Mouse (Mus musculus) common myeloid progenitor, adult 5-6 weeks (primary cell): Measurements from ENCODE around the gene Klhl31. TPM values are rescaled to one million over a fixed set of nuclear protein-coding genes. Genes with fewer than 3 reads are reported as not detected.
A peak's percentile ranks its signal among the peaks of the same experiment; 100 is the strongest.

Experiments used
- ATAC-seq: replicated peaks from 2 replicates; pipeline ENCODE4 v1.8.0; 2016; ENCODE audit warnings: low read depth, mild to moderate bottlenecking, moderate TSS enrichment, inconsistent platforms; ENCODE audit not compliant: poor library complexity, severe bottlenecking
- total RNA-seq: library from RNA; stranded (forward); fragments of 200-1000, 187-1606 nt; gene quantifications from 2 replicates; pipeline ENCODE4 v1.2.3, GENCODE M21; 2017

Klhl31 gene
- total RNA-seq, 1 experiment from 2014 or later = not detected

DNA sequence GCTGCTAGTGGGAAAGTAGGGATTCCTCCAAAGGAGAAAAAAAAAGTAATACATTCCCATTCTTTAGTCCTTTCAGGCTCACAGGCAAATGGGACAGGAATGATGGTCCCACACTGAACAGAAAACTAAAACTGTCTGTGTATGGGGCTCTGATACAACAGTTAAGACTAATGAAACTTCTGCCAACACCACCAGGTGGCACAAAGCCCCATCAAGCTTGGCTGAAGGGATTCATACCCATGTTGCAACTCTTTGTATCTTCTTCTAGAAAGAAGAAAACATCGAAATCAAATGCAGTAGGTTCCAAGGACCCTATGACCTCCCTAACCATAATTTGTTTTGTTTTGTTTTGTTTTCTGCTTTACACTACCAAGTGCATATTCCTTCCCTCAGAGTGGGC is 57.1 kb downstream of the Klhl31 start:
- 0 out of 2 replicates have a peak, but pooled peaks have one; percentile 45 for ATAC-seq

DNA sequence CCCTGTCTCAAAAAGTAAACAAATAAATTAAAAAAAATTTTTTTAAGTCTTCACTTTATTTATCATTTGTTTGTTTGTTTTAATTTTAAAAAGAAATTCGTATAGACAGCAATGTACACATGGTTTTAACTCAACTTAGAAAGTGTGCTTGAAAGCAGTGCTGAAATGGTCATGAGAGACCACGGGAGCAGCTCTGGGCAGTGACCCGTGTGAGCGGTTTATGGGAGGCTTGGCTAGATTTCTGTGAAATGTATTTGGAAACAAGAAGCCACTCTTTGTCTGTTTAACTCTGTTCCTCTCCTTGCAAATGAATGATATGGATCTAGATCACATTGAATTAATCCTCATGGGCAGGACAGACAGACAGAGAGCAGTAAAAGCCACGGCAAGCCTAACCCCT is 59.3 kb downstream of the Klhl31 start:
- ATAC-seq = no peak

DNA sequence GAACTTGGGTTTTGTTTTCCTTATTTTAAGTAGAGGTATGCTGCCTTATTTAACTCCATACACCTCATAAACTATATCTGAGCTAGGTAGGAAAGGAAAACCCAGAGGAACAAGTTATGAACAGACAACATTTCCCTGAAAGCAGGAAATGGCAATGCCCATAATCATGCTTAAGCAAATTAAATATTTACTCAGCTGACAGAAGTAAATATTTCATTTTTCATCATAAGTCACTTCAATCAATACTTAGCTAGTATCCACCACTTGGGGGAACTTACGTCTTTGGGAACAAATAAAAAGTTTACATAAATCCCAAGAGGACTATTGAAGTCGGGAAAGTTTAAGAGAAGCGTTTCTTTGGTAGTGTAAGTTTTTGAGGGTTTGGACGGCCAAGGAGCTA is 67.2 kb downstream of the Klhl31 start:
- no peak for ATAC-seq

DNA sequence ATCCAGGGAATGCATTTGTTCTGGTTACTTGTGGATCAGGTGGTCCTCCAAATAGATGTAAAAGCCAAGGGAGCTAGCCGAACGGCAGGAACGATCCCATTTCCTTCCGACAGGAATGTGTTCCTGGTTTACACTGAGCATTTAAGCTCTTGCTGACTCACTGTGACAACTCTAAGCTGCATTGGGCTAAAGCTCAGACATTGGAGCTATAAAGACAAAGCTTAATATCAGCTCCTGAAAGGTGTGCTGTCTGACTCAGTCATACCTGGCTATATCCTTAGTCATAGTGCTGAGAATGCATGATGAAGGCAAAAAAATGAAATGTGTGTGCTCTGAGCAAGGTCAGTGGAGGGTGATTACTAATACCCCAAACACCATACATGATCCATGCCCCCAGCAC is 67.8 kb downstream of the Klhl31 start:
- no peak for ATAC-seq

DNA sequence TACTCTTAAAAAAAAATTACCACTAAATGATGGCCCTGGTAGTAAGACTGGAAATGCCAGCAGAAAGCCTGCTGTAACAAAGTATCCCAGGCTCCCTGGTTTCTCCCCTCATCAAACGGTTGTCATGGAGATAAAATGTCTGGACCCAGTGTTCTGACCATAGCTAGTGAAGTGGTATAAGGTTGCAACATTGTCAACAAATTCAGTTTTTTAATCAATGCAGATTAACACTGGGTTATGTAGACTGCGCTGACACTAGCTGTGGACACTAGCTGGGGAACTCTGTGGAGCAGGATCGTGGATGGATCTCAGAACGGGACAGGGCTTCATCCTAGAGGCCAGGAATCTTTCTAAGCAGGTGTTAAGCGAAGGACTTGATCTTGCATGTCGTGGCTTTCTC is 70.2 kb downstream of the Klhl31 start:
- no peak for ATAC-seq

DNA sequence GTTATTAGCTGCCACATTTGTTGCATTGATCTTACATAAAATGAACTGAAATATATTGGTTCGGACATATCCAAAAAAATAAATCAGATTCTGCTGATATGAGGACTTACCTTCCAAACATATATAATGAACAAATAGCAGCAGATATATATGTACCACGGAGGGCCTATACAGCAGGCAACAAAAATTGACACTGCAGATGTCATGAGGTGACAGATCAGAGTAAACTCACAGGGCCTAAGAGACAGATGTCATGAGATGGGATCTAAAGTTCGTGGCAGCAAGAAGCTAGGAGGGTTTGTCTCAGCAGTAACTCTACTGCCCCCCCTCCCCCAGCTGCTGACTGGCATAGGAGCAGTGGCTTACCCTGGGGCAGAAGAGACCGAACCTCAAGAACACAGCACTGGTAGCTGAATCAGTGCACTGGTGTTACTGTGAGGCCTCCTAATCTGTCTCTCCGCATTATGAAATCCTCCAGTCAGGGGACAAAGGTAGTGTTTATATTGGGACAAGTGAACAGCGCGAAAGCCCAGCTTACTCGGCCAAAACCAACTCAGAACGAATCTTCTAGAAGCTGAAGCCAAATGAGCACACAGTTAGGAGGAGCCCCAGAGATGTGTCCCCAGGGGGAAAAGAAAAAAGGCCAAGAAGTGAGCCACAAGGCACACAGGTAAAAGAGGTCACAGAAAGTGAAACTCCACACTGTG is 71.3 kb downstream of the Klhl31 start:
- no peak for ATAC-seq

DNA sequence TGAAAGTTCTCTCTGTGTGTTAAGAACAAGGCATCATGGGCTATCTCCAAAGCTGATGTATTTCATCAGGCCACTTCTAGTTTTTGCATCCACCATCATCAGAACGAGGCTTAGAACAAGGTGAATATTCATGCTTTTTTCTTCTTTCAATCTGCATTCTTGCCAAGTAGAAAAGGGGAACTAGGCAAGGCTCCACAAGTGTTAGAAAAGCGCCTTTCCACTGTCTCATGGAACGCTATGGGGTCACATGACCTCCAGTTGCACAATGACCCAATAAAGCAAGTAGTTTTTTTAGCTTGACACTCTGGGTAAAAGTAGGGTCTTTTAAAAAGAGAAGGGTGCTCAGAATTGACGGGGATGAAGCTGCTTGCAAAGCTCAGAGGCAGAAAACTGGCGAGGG is 72.7 kb downstream of the Klhl31 start:
- ATAC-seq = peak; percentile 62

Other genes with a start within 250 kb of the Klhl31 start
- 12.2 and 15.8 TPM in 2 replicates for gene Lrrc1, start 91.6 kb upstream of the Klhl31 start, total RNA-seq
- 48.4 and 57.5 TPM in 2 replicates for gene Gclc, start 118.0 kb downstream of the Klhl31 start, total RNA-seq